Mouse (Mus musculus): Measurements from ENCODE around the gene Tacc2. TPM values are rescaled to one million over a fixed set of nuclear protein-coding genes. Genes with fewer than 3 reads are reported as not detected.

Gene Tacc2
- polyA plus RNA-seq, 1 experiment from 2014 or later: 34.7 TPM

DNA sequence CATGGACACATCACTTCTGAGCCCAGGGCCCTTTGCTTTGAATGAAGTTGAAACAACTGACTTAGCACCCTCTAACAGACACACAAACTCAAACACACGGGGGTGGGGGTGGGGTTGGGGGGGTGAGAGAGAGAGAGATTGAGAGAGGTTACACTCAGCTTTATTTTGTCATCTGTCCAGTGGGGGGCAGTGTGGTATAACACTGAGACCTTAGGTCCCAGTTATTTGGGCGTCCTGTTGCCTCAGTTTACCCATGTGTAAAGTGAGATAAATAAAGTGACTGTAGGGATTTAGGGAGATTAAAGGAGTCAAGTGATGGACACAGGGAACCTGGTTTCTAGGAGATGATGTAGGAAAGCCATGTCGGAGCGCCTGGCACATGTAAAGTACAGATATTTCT is 163.9 kb downstream of the Tacc2 start:
- no peaks in the 10 kb centered on the region for H3K27me3 ChIP-seq (ENCODE audit: control insufficient read depth, insufficient read depth, low read length)
- H3K4me2 ChIP-seq (ENCODE audit: low read depth, severe bottlenecking): no peak overlapping the region
- no peak overlapping the region for H3K4me3 ChIP-seq (ENCODE audit: low read depth, low read length)
- WGBS: 84% methylated on average over 4 of the region's 4 CpGs
- H3K9ac ChIP-seq (ENCODE audit: low read length): no peak overlapping the region
- DNase-seq (ENCODE audit: low spot score) (no peak), ATAC-seq (ENCODE audit: insufficient number of reproducible peaks, low FRiP score, low TSS enrichment, low read depth) (no peak)
- peaks cover 9% of the 10 kb centered on the region; the same call in 1 of the 2 replicates for H3K36me3 ChIP-seq (ENCODE audit: control insufficient read depth, insufficient read depth, low read length)
- no peak overlapping the region for H3K27ac ChIP-seq (replicated peaks; ENCODE audit: low read depth, low read length)
- H3K4me1 ChIP-seq (ENCODE audit: control insufficient read depth, insufficient read depth, low read length): no peaks in the 10 kb centered on the region
- no peaks in the 10 kb centered on the region for H3K9me3 ChIP-seq (ENCODE audit: control insufficient read depth, low read length)

DNA sequence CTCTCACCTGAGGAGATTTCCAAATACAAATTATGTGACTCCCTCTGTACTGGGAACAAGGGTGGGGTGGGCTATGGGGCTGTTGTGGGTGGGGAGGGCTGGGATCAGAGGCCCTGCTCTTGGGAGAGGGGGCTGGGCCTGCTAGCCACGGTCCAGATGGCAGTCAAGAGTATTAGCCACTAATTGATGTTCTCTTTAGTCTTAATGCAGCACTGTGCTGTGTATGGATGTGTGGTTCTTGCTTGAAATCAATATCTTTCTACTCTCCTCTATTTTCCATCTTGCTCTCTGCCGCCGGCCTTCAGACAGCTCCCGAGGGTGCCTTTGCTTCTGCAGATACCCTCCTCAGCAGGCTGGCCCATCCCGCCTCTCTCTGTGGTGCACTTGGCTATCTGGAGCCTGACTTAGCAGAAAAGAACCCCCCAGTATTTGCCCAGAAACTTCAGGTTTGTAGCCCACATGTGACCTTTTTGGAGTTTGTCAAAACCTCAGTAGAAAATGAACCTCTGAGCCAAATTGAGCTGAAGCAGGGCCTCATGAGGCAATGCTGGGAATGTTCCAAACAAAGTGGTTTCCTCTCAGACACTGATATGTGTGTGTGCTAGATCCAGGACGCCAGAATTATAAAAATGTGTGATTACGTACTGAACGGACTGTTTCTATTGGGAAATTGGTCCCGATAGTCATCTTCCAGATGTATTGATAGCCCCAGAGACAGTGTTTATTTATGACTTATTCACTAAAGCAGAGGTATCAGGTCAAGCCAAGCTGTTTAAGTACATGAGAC is 166.2 kb downstream of the Tacc2 start:
- Histone ChIP-seq H3K27me3 (ENCODE audit: control insufficient read depth, insufficient read depth, low read length) (no peaks in the 10 kb centered on the region), H3K9ac (ENCODE audit: low read length) (no peak overlapping the region), H3K4me3 (ENCODE audit: low read depth, low read length) (no peak overlapping the region), H3K4me1 (ENCODE audit: control insufficient read depth, insufficient read depth, low read length) (no peaks in the 10 kb centered on the region), H3K36me3 (ENCODE audit: control insufficient read depth, insufficient read depth, low read length) (peaks cover 9% of the 10 kb centered on the region; the same call in 1 of the 2 replicates), H3K9me3 (ENCODE audit: control insufficient read depth, low read length) (no peaks in the 10 kb centered on the region), H3K27ac (replicated peaks; ENCODE audit: low read depth, low read length) (no peak overlapping the region), H3K4me2 (ENCODE audit: low read depth, severe bottlenecking) (no peak overlapping the region)
- DNase-seq (ENCODE audit: low spot score): no peak
- 88% methylated on average over 9 of the region's 9 CpGs for WGBS
- no peak for ATAC-seq (ENCODE audit: insufficient number of reproducible peaks, low FRiP score, low TSS enrichment, low read depth)

DNA sequence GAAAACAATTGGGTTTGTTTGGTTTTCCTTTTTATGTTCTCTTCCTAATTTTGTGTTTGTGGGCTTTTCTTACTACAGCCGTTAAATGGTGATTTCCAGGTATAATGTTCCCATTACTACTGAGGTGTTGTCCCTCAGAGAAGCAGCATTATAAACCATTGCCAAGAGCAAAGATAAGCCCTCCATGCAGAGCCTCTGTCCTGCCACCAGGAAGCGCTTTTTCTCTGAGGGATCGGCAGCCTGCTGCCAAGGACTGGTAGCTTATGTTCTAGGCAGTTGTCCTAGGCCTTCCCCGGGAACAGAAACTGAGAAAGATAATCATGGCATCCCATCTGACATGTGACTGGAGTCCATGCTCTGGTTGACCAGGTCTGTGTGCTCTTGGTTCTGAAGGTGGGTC is 171.9 kb downstream of the Tacc2 start:
- H3K4me3 ChIP-seq (ENCODE audit: low read depth, low read length): no peak overlapping the region
- no peak for ATAC-seq (ENCODE audit: insufficient number of reproducible peaks, low FRiP score, low TSS enrichment, low read depth)
- H3K27ac ChIP-seq (replicated peaks; ENCODE audit: low read depth, low read length): no peak overlapping the region
- H3K36me3 ChIP-seq (ENCODE audit: control insufficient read depth, insufficient read depth, low read length): peaks cover 2% of the 10 kb centered on the region; the same call in 1 of the 2 replicates
- H3K9me3 ChIP-seq (ENCODE audit: control insufficient read depth, low read length): no peaks in the 10 kb centered on the region
- H3K27me3 ChIP-seq (ENCODE audit: control insufficient read depth, insufficient read depth, low read length): no peaks in the 10 kb centered on the region
- no peak for DNase-seq (ENCODE audit: low spot score)
- H3K4me1 ChIP-seq (ENCODE audit: control insufficient read depth, insufficient read depth, low read length): peaks cover 5% of the 10 kb centered on the region; the same call in 1 of the 2 replicates
- no peak overlapping the region for H3K4me2 ChIP-seq (ENCODE audit: low read depth, severe bottlenecking)
- 95% methylated on average over 4 of the region's 4 CpGs for WGBS
- H3K9ac ChIP-seq (ENCODE audit: low read length): no peak overlapping the region

DNA sequence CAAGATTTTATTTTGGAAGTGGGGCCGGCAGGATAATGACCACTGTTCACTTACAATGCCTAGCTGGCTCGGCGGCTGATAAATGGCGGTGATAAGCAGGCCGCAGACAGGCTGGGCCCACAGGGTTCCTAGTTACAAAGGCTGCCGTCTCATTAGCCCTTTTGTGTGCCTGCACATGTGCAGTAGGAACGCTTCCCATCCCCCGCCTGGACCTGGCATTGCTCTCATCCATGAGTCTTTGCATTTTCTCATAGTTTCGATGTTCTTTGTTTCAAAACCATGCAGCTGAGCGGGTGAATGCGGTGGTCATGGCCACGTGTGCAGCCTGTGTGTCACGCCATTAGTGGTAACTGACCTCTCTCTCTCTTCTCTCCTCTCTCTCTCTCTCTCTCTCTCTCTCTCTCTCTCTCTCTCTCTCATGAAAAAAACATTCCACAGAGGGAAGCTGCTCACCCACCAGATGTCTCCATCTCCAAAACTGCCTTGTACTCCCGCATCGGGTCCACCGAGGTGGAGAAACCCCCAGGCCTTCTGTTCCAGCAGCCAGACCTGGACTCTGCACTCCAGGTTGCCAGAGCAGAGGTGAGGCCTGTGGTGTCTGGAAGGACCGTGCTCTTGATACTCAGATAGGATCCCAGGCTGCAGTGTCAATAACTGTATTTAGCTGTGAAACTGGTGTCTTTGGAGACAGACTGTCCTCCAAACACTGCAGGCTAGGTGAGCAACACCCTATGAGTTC is 173.7 kb downstream of the Tacc2 start:
- no peak overlapping the region for H3K4me2 ChIP-seq (ENCODE audit: low read depth, severe bottlenecking)
- ATAC-seq (ENCODE audit: insufficient number of reproducible peaks, low FRiP score, low TSS enrichment, low read depth) (no peak), DNase-seq (ENCODE audit: low spot score) (peak; percentile 57)
- no peaks in the 10 kb centered on the region for H3K36me3 ChIP-seq (ENCODE audit: control insufficient read depth, insufficient read depth, low read length)
- no peak overlapping the region for H3K9ac ChIP-seq (ENCODE audit: low read length)
- peaks cover 5% of the 10 kb centered on the region; the same call in 1 of the 2 replicates for H3K4me1 ChIP-seq (ENCODE audit: control insufficient read depth, insufficient read depth, low read length)
- no peaks in the 10 kb centered on the region for H3K9me3 ChIP-seq (ENCODE audit: control insufficient read depth, low read length)
- no peak overlapping the region for H3K4me3 ChIP-seq (ENCODE audit: low read depth, low read length)
- no peaks in the 10 kb centered on the region for H3K27me3 ChIP-seq (ENCODE audit: control insufficient read depth, insufficient read depth, low read length)
- WGBS: 65% methylated on average over 17 of the region's 17 CpGs
- H3K27ac ChIP-seq (replicated peaks; ENCODE audit: low read depth, low read length): no peak overlapping the region

DNA sequence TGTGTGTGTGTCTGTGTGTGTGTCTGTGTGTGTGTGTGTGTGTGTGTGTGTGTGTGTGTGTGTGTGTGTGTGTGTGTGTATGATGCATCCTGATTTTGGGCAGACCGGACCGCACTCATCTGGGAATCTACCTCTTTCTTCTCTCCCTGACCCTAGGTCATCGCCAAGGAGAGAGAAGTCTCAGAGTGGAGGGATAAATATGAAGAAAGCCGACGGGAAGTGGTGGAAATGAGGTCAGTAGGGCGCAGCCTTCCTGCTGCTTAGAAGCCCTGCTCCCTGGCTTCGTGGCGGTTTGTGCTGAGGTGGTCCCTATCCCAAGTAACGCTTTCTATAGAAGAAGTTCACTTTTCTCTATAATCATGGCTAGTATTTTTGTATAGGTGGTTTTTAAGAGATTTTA is 174.4 kb downstream of the Tacc2 start:
- WGBS: 67% methylated on average over 9 of the region's 9 CpGs
- Histone ChIP-seq H3K9ac (ENCODE audit: low read length) (no peak overlapping the region), H3K36me3 (ENCODE audit: control insufficient read depth, insufficient read depth, low read length) (no peaks in the 10 kb centered on the region), H3K4me2 (ENCODE audit: low read depth, severe bottlenecking) (no peak overlapping the region), H3K9me3 (ENCODE audit: control insufficient read depth, low read length) (no peaks in the 10 kb centered on the region), H3K4me3 (ENCODE audit: low read depth, low read length) (no peak overlapping the region), H3K4me1 (ENCODE audit: control insufficient read depth, insufficient read depth, low read length) (peaks cover 5% of the 10 kb centered on the region; the same call in 1 of the 2 replicates), H3K27ac (replicated peaks; ENCODE audit: low read depth, low read length) (no peak overlapping the region), H3K27me3 (ENCODE audit: control insufficient read depth, insufficient read depth, low read length) (no peaks in the 10 kb centered on the region)
- DNase-seq (ENCODE audit: low spot score) (no peak), ATAC-seq (ENCODE audit: insufficient number of reproducible peaks, low FRiP score, low TSS enrichment, low read depth) (no peak)

DNA sequence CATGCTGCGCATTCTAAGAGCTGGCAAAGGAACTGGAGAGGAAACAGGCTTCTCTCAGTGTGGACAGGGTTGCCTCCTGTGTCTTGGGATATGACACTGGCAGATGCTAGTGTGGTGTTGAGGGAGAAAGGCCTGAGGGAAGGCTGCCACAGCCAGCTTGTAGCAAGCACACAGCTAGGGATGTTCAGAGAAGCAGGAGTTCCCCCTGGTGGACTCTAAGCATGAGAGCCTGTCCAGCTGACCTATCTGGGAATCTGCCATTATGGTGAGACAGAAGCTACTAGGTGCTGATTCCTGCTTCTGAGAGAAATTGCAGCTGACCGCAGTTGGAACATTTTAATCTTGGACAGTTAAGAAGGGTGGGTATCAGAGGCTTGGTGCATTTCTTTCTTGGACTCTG is 177.6 kb downstream of the Tacc2 start:
- 98% methylated on average over 2 of the region's 2 CpGs for WGBS
- Histone ChIP-seq H3K9me3 (ENCODE audit: control insufficient read depth, low read length) (no peaks in the 10 kb centered on the region), H3K36me3 (ENCODE audit: control insufficient read depth, insufficient read depth, low read length) (0 out of 2 replicates have a peak, but pooled peaks cover 2% of the 10 kb centered on the region), H3K4me3 (ENCODE audit: low read depth, low read length) (no peak overlapping the region), H3K27me3 (ENCODE audit: control insufficient read depth, insufficient read depth, low read length) (no peaks in the 10 kb centered on the region), H3K9ac (ENCODE audit: low read length) (no peak overlapping the region), H3K27ac (replicated peaks; ENCODE audit: low read depth, low read length) (no peak overlapping the region), H3K4me1 (ENCODE audit: control insufficient read depth, insufficient read depth, low read length) (peaks cover 5% of the 10 kb centered on the region; the same call in 1 of the 2 replicates), H3K4me2 (ENCODE audit: low read depth, severe bottlenecking) (no peak overlapping the region)
- ATAC-seq (ENCODE audit: insufficient number of reproducible peaks, low FRiP score, low TSS enrichment, low read depth): no peak
- DNase-seq (ENCODE audit: low spot score): no peak

DNA sequence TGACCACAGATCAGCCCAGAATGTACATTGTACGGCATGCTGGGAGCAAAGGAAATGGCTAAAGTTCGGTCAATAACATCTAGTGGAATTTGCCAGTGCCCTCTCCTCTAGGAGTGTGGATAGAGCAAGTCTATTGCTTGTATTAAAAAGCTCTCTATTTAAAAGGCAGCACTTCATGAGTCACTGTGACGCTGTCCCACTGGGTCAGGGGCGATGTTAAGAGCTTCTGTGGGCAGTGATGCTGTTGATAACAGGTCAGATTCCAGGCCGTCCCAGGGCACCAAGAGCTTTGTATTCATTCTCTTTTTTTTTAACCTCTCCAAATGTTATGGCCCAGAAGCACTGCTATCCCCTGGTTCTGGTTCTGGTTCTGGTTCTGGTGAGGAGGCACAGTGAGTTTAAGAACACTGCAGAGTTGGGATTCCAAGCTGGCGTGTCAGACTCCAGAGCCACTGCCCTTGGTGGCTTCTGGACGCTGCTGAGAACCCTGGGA is 179.2 kb downstream of the Tacc2 start:
- Histone ChIP-seq H3K27ac (replicated peaks; ENCODE audit: low read depth, low read length) (no peak overlapping the region), H3K9ac (ENCODE audit: low read length) (no peak overlapping the region), H3K4me1 (ENCODE audit: control insufficient read depth, insufficient read depth, low read length) (no peaks in the 10 kb centered on the region), H3K9me3 (ENCODE audit: control insufficient read depth, low read length) (no peaks in the 10 kb centered on the region), H3K4me3 (ENCODE audit: low read depth, low read length) (no peak overlapping the region), H3K27me3 (ENCODE audit: control insufficient read depth, insufficient read depth, low read length) (no peaks in the 10 kb centered on the region), H3K4me2 (ENCODE audit: low read depth, severe bottlenecking) (no peak overlapping the region), H3K36me3 (ENCODE audit: control insufficient read depth, insufficient read depth, low read length) (peaks cover 6% of the 10 kb centered on the region)
- no peak for DNase-seq (ENCODE audit: low spot score)
- 91% methylated on average over 7 of the region's 7 CpGs for whole genome bisulfite sequencing
- ATAC-seq (ENCODE audit: insufficient number of reproducible peaks, low FRiP score, low TSS enrichment, low read depth): no peak

DNA sequence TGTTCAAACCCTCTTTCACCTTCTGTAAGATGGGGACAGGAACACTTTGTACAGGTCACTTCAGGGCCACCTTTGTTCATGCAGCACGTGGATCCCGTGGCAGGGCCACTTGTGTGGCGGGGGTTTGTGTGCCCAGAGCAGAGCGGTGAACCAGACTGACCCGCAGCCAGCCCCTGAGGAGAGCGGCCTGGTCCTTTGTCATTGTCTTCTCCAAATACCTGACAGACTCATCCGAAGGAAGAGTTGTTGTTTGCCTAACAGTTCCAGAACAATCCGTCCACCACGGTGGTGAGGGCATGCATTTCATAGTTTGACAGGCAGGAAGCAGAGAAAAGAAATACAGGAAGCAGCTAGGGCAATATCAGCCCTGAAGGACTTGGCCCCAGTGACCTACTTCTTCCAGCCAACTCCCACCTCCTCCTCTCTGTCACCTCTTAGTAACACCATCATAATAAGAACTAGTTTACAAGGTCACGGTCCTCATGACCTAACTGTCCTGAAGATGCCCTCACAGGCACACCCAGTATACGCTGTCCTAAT is 180.2 kb downstream of the Tacc2 start:
- WGBS: 93% methylated on average over 11 of the region's 11 CpGs
- no peaks in the 10 kb centered on the region for H3K9me3 ChIP-seq (ENCODE audit: control insufficient read depth, low read length)
- DNase-seq (ENCODE audit: low spot score) (no peak), ATAC-seq (ENCODE audit: insufficient number of reproducible peaks, low FRiP score, low TSS enrichment, low read depth) (no peak)
- no peaks in the 10 kb centered on the region for H3K4me1 ChIP-seq (ENCODE audit: control insufficient read depth, insufficient read depth, low read length)
- no peak overlapping the region for H3K27ac ChIP-seq (replicated peaks; ENCODE audit: low read depth, low read length)
- H3K36me3 ChIP-seq (ENCODE audit: control insufficient read depth, insufficient read depth, low read length): peaks cover 6% of the 10 kb centered on the region
- H3K9ac ChIP-seq (ENCODE audit: low read length): no peak overlapping the region
- no peaks in the 10 kb centered on the region for H3K27me3 ChIP-seq (ENCODE audit: control insufficient read depth, insufficient read depth, low read length)
- H3K4me3 ChIP-seq (ENCODE audit: low read depth, low read length): no peak overlapping the region
- no peak overlapping the region for H3K4me2 ChIP-seq (ENCODE audit: low read depth, severe bottlenecking)
